Comparison of ENCODE assay signal across 16 mouse cellular contexts in genomic region chr5:51653507-51653906, GRCm38 (mm10).
"Had no signal": no experiment of that assay in that cellular context is flagged by ENCODE, and none has a peak within 500 bp of the region (broad histone marks: within the 10 kb centered on the region; RNA-seq: fewer than 3 reads in every experiment).

No protein-coding gene starts in this region.

- H3K27me3 ChIP-seq: neural tube, embryonic 13.5 days; neural tube, embryonic 15.5 days; stomach, embryonic 15.5 days had no signal

- DNase-seq: retina, postnatal 1 day; right cerebral cortex, adult 18-20 months; right cerebral cortex, postnatal 14 days; right cerebral cortex, postnatal 25 days; right cerebral cortex, postnatal 4 days; spleen, adult 18-20 months; thymus, adult 18-20 months; thymus, adult 2 months; thymus, postnatal 14 days; thymus, postnatal 25 days; thymus, postnatal 36 days; thymus, postnatal 4 days had no signal

- H3K9ac ChIP-seq: neural tube, embryonic 13.5 days; neural tube, embryonic 15.5 days; stomach, embryonic 15.5 days had no signal

- H3K4me1 ChIP-seq: stomach, embryonic 15.5 days had no signal

- H3K27ac ChIP-seq: neural tube, embryonic 13.5 days; neural tube, embryonic 15.5 days; stomach, embryonic 15.5 days; stomach, postnatal 0 days had no signal

- H3K4me3 ChIP-seq: neural tube, embryonic 13.5 days; neural tube, embryonic 15.5 days; stomach, embryonic 15.5 days had no signal

- H3K9me3 ChIP-seq: neural tube, embryonic 13.5 days; neural tube, embryonic 15.5 days; stomach, embryonic 15.5 days had no signal

- H3K36me3 ChIP-seq: neural tube, embryonic 13.5 days; neural tube, embryonic 15.5 days; stomach, embryonic 15.5 days had no signal
